Mouse (Mus musculus): ENCODE measurements around the gene Nfic.

The Nfic gene

DNA sequence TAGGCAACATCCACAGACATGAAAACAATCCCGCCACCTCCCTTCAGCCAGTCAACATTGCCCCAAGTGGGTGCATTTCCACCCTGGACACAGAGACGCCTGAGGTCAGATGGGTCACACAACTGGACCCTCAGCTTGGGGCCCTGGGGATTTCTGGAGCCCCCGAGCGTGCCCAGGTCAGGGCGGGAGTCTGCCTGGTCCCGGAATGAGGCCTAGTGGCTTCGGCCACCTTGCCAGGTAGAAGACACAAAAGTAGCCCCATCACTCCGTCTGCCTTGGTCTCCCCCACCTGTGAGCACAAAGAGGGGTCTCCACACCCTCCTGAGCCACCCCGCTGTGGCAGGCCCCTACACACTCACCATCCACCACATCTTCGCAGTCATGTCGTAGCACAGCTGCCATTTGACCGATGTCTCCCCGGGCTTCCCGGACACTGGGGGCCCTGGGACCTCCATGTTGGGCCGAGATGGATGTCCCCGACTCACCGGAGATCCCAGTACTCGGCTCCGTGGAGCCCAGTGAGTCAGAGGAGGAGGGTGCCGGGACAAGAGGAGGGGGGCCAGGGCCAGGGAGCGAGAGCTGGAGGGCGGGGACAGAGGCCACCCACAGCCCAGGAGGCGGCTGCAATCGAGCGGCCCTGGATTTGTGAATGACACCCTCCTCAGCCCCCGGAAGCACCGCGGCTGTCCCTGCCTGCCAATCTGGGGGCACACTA lies at the start of gene Nfic:
Gene Nfic (minus strand): TSS at position 455 of the 715 bp plus-strand sequence.
- peak; percentile 1 to 2 for DNase-seq

DNA sequence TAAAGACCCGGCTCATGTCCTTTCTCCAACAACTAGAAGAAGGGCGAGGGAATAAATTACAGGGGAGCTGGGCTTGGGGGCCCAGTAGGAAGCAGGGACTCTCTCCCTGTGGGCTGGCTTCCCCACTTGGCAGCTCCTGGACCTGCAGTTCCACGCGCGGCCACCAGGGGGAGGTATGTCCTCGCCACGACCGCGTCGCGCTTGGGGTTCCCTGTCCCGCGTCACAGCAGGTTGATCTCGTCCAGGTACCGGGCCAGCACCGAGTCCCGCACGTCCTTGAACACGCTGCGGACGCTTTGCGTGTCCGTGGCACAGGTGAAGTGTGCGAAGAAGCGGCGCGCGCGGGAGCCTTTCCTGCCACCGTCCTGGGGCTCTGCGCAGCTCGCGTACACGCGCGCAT lies 47.2 kb upstream of the Nfic start:
- DNase-seq, result peak; percentile 73

DNA sequence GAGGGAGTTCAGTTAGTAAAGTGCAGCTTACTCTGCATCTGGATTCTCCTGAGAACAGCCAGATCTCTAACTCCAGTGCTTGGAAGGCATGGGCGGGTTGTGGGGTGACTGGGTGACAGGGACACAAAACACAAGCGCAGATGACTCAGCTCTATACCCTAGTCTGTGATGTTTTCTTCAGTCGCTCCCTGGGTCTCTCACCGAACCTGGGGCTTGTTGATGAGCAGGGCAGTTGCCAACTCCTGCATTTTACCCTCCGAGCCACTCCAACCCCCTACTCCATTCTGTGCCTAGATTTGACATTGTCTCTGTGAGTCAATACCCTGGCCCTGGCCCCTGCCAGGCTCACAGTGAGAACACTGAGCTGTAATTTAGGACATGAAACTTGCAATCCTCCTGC lies 46.4 kb upstream of the Nfic start:
- no peak for DNase-seq

DNA sequence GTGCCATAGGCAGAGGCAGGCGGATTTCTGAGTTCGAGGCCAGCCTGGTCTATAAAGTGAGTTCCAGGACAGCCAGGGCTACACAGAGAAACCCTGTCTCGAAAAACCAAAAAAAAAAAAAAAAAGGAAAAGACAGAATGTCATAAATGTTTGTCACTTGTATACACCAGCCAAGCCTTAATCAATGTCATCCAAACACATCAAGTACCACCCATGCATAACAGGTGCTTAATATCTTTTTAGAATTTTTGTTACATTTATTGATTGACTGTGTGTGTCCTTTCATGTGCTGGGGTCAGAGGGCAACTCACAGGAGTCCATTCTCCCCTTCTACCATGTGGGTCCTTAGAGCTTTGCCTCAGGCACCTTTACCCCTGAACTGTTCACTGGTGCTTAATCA lies 44.6 kb upstream of the Nfic start, which contains the start of gene S1pr4:
Gene S1pr4 (minus strand): TSS at position 101 of the 400 bp plus-strand sequence.
- DNase-seq, result no peak

DNA sequence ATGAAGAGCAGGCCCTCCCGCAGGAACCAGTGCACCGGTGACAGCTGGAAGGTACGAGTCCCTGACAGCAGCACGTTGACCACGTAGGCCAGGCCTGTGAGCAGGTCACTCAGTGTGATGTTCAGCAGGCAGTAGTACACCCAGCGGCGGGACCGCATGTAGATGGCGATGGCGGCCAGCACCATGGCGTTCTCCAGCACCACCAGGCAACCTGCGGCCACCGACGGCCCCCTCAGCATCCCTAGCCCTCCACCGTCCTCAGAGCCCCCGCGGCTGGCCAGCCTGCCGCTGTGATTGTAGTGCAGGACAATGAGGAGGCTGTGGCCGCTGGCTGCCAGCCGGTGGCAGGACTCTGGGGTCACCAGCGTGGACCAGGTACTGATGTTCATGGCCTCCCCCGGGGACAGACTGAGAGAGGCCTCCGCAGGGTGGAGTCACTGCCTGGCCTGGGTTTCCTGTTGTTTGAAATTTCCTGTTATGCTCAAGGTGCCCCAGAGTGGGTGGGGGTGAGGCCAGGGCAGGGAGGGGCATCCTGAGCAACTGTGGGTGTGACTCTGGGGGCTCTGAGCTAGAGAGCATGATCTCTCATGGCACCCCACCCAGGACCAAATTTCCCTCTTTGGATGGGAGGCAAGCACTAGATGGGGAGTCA lies 43.9 kb upstream of the Nfic start:
- peak; percentile 77 to 87 for DNase-seq

DNA sequence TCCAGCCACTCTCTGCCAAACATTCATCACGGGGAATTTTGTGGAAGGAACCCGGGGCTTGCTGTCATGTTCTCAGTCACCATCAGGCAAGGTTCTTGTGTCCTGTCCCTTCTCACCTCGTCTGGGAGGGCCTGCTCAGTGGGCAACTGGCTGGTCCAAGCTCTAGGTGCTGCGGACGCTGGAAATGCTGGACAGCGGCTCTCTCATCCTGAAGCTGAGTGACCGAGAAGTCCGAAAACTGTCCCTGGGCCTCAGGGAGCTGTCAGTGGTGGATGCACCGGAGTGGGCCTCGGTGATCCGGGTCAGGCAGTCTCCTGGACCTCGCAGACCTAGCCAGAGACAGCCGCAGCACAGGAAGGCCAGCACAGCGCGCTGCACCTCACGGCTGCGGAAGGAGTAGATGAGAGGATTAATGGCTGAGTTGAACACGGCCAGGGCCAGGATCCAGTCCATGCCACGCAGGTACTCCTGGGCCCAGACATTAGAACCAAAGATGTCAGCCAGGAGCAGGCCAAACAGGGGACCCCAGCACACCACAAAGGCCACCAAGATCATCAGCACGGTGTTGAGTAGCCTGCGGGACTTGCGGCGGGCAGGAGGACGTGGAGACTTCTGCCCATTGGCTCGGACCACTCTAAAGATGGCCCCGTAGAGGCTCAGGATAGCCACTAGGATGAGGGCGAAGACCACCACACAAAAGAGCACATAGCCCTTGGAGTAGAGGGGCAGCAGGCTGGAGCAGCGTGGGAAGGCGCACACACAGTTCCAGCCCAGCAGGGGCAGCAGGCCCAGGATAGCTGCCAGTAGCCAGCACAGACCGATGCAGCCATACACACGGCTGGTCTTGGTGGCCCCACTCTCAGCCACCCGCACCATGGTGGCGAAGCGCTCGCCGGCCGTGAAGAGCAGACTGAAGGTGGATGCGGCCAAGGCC lies 43.1 kb upstream of the Nfic start:
- DNase-seq, result no peak

DNA sequence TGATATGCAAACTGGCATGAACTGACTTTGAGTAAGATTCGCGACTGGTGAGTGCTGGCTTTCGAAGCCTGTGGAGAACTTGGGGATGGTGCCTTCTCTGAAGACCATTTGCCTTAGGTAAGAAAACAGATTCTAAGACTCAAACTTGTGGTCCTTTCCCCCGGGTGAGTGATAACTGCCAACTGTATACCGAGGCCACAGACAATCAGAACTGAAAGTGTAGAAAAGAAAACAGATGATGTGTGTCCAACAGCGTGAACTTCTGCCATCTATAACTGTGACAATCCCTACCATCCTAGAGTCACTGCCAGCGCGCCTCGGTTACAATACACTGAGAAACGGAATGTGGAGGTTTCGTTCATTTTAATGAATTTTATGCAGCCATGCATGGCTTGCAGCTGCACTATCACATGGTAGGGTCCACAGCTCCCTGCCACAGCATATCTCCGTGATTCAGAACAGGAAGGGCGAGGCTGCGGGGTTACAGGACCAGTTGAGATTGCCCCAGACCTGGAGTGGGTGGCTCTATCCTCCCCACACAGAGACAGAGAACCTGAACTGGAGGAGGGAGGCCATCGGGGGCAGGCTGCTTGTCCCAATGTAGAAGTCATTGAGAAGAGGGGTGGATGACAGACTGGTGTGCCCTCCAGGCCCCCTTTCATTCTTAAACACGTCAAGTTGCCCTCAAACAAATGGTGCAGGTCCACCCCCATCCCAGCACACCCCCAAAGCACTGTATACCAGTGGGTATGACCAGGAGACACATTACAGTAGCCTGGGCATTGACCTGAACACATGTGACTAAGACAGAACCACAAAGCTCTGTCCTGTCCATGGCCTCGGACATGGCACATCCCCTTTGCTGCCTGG lies 42.2 kb upstream of the Nfic start:
- no peak for DNase-seq

DNA sequence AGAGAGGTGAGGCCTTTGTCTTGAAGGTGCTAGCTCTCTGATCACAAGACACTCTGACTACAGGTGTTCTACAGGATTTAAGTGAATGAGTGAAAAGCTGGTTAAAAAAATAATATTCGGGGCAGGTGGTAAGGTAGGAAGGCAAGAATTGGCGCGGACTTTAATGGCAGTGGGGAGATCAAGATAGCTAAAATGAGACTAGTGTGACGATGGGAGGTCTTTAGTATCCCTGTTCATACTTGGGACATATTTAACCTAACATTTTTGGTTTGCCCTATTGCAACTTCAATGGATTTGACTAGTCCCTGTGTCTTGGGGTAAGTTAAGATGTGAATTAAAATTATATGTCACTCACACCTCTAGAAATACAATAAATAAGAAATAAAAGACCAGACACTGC lies 41.5 kb upstream of the Nfic start:
- DNase-seq, result no peak

DNA sequence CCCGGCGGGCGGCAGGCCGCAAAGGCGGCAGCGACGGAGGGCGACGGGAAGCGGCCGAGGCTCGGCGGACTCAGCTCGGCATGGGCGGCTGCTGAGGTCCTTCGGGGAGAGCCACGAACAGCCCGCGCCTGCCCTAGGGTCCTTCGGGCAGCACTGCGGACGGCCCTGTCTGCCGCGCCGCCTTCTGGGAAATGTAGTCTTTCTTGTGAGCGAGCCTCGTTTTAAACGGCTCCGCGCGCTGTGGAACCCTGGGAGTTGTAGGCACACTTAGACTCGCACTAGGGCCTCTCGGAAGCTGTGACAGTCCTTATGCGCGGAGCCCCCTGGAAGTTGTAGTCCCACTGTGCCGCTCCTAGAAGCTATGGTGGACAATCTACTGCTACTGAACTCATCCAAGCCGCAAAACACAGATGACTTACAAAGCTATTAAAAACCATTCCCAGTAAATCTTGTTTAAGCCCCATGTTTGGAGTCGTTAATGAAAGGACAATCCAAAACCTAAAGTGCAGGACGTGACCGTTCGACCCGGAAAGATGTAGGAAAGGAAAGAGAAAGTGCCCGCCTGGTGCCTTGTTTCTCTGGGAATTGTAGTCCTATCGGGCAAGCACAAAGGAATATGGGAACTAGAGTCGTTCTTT lies 40.9 kb upstream of the Nfic start, which contains the start of gene Ncln:
Gene Ncln (minus strand): TSS at position 129 of the 638 bp plus-strand sequence.
- peak; percentile 97 for DNase-seq

DNA sequence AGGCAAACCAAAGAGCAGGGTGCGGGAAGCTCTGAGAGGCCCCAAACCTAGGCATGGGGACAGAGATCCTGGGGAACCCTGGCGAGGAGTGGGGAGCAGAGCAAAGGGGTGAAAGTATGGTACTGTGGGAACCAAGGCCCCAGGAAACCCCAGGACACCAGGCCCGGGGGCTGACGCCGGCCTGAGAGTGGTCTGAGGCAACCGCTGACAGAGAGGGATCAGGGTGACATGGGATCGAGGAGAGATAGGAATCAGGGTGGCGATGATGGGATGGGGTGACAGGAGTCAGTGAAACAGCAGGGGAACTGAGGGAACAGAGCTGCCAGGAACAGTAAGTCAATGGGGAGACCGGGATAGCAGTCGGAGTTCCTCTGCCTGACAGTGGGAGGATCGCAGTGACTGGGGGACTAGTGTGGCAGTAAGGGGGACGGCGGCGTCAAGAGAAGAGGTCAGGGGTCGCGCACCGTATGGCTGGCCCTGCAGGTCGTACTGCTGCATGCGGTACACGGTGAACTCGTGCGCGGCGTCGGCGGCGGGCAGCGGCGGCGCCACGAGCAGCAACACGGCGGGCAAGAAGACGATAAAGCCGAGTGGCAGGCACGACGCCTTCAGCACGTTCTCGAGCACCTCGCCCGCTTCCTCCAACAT lies 40.3 kb upstream of the Nfic start:
- no peak for DNase-seq

DNA sequence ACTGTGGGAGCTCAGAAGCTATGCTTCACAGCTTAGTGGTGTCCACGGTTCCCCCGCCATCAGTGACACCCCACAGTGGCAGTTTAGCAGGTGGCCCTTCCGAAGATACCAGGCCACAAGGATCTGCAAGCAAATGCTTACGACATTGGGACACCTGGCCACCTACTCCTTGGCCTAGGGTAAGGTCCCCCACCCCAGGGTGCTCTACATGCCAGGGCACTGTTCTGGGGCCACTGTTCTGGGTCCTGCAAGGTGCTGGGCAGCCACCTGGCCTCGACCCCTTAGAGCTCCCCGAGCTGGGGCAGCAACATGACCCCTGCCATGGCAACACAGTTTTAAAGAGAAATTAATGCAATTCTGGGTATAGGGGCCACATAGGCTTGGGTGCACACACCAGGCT lies 39.7 kb upstream of the Nfic start:
- DNase-seq, result no peak

DNA sequence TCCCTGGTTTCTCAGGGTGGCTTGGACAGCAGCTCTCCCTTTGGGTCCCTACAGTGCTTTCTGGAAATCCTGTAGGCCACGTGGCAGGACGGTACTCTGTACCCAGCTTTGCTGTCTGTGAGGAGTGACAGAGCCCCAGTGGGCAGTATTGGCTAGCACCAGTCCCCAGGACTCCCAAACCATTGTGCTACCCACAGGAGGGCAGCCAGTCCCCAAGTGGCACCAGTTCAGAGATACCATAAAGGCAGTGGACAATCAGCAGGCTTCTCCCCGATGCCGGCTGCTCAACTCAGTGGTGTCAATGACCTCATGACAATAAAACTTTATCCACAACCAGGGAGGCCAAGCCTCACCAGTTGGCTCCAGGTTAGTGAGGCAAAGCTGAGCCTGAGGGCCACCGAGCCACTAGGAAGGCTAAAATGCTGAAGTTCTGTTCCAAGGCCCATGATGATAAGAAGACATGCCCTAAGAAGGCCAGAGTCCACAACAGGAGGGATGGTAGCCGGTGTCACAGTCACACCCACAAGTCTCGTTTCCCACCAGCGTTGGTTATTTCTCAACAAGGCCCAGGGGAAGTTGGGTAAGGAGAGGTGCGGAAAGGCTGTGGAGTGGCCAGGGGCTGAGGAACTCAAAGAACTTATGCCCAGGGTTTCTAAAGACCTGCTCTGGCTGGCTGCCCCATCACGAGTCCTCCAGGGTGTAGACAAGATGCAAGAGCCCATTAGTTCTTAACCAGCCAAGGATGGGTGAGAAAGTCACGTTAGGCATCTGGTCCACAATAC lies 39.0 kb upstream of the Nfic start:
- no peak for DNase-seq

DNA sequence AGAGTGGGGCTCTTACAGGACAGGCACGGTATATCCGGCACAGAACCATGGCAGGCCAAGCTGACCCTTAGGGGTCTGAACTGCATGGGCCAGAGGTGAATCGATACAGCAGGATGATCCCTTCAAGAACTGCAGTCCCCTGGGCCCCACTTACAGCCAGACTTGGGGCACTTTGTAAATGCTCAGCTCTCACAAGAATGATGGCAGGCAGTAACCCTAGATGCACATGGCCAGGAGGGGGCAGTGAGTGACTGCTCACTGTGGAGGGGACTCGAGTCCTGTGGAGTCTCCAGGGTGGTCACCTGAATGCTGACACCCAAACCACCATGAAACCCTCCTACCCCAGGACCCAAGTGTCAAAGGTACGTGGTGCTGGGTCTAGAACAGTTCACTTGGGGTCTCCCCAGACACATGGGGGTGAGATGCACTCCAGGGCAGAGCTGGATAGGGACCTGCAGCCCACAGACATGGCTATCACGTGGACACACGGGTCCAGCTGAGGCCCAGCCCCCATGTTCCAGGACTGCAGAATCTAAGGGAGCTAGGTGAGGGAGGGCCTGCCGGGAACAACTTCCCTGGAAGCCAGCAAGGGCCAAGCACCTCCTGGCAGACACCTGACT lies 38.3 kb upstream of the Nfic start:
- no peak for DNase-seq

DNA sequence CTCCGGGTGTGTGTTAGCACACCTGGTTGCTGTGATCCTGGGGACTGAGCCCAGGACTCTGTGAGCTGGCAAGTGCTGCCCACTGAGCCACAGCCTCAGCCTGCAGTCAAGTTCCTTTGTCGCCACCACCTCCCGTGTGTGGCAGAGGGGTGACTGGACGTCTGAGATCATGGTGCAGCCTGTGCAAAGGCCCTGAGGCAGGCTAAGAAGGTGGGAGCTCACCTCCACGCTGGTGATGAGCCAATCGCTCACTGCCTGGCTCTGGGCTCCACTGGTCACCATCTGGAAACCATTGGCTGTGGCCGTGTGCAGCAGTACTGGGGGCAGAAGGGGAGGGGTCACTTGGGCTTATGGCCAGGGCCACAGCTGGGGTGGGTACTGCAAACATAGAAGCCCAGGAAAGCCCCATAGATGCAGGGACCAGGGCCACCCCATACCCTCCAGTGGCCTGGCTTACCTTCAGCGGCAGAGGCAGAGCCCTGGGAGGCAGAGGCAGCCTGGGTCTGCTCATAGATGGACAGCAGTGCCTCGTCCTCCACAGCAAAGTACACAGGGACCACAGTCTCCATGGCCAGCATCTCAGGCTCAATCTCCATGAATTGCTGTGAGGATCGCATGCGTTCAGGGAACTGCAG lies 37.3 kb upstream of the Nfic start:
- DNase-seq, result no peak

DNA sequence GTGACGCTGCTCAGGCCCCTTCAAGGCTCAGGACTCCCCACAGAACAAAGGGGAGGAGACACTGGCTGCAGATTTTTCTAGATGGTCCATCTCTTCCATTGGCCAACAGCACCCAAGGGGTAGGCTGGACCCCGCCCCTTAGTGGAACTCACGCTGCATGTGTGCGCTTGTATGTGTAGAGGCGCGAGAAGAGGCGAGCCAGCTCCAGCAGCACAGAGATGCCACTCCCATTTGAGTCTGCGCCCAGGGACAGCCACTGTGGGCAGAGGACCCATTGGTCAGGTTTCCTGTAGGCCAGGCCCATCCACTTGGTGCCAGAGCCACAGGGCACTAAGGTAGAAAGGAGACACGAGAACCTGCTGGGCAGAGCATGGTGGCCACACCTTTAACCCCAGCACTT lies 35.6 kb upstream of the Nfic start:
- DNase-seq, result no peak

DNA sequence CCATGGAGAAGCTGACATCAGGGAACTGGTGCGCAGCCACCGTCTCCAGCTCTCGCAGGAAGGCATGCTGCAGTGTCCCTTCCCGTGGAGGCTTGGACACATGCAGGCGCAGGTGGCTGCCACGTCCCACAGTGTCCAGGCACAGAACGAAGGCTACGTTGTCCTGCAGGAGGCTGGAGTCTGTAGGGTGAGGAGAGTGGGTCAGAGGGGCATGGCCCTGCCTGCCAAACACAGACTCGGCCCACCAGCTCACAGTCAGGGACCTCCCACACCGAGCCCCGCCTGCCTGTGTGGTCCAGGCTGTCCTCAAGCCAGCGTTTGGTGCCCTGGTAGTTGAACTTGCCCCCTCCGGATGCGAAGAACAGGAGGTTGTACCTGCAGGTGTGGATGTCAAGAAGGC lies 34.5 kb upstream of the Nfic start:
- DNase-seq, result no peak

DNA sequence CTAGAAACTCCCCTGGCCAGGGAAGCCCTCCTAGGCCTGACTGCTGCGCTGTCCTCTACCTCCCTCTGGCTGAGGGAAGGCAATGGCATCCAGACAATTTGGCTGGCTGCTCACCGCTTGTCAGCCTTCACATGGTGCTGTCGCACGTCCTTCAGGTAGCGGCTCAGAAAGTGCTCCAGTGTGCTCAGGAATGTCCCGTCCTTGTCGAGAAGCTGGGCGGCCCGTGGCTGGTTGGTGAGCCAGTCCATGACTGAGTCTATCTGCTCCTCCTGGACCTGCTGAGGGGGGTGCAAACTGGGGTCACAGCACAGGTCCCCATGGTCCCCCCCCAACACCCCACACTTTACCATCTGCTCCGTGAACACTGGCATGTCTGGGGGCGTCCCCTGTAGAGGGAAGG lies 32.6 kb upstream of the Nfic start:
- no peak for DNase-seq

DNA sequence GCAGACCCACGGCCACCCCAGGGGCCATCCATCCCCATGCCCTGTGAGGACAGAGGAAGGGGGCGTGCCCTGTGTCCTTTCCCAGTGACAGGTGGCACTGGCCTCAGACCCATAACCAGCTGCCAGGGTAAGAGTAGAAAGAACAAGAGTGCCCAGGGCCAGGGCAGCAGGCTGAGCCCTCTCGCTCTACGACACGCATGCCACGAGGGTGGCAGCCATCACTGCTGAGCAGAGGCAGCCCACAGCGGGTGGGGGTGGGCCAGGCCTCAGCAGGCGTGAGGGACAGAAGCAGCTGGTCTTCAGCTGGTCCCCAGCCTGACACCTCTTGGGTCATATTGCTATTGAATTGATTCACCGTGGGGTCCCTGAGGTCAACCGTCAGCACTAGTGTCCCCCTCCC lies 31.1 kb upstream of the Nfic start:
- no peak for DNase-seq

DNA sequence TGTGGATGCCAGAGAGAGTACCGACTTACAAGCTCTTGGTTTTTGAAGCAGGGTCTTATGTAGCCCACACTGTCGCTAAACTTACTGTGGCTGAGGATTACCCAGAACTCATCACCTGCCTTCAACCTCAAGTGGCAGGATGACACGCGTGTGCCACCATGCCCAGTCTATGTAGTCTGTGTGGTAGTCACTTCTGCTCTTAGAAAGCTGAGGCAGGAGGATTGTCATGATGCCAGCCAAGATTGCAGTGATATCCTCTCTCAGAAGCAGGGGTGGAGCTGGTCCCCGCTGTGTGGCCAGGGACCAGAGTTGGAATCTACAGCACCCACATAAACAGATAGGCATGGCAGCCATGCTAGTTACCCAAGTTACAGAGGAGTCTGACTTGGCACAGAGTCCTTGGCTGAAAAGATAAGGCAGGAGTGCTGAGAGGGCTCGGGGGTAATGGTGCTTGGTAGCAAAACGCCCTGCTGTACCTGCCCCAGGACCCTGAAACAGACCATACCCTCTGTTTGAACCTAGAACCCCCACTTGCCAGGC lies 30.1 kb upstream of the Nfic start:
- DNase-seq, result no peak

Measured in thymus, adult 18-20 months (tissue).